Mouse (Mus musculus): Measurements from ENCODE around the gene Macf1. TPM values are rescaled to one million over a fixed set of nuclear protein-coding genes. Genes with fewer than 3 reads are reported as not detected.

Gene Macf1
- polyA plus RNA-seq, 1 experiment from 2014 or later = 120 TPM

- H3K4me3 ChIP-seq (replicated peaks; ENCODE audit: low read length) = no peak overlapping the region
- no peaks in the 10 kb centered on the region for H3K9me3 ChIP-seq (ENCODE audit: control insufficient read depth, low read length)
- 93% methylated on average over 2 of the region's 2 CpGs for WGBS
- no peak overlapping the region for H3K4me2 ChIP-seq (replicated peaks)
- no peaks in the 10 kb centered on the region for H3K4me1 ChIP-seq (replicated peaks; ENCODE audit: control insufficient read depth, insufficient read depth, low read length)
- no peak overlapping the region for H3K27ac ChIP-seq
- DNase-seq (ENCODE audit: low spot score) (no peak), ATAC-seq (ENCODE audit: low FRiP score) (no peak)
- H3K27me3 ChIP-seq (ENCODE audit: control insufficient read depth, insufficient read depth, low read length) = no peaks in the 10 kb centered on the region
- no peaks in the 10 kb centered on the region for H3K36me3 ChIP-seq (replicated peaks; ENCODE audit: control insufficient read depth, insufficient read depth)
- H3K9ac ChIP-seq = no peak overlapping the region
These were observed 21.2 kb upstream of the Macf1 start for GRCm38 (mm10) chr4:123705340-123705739.

GRCm38 (mm10) chr4:123693384-123693783 lies 9.2 kb upstream of the Macf1 start:
- Histone ChIP-seq H3K36me3 (replicated peaks; ENCODE audit: control insufficient read depth, insufficient read depth) (no peaks in the 10 kb centered on the region), H3K27me3 (ENCODE audit: control insufficient read depth, insufficient read depth, low read length) (no peaks in the 10 kb centered on the region), H3K4me3 (replicated peaks; ENCODE audit: low read length) (no peak overlapping the region), H3K9me3 (ENCODE audit: control insufficient read depth, low read length) (no peaks in the 10 kb centered on the region), H3K27ac (no peak overlapping the region), H3K4me1 (replicated peaks; ENCODE audit: control insufficient read depth, insufficient read depth, low read length) (no peaks in the 10 kb centered on the region), H3K9ac (no peak overlapping the region), H3K4me2 (replicated peaks) (no peak overlapping the region)
- DNase-seq (ENCODE audit: low spot score) (no peak), ATAC-seq (ENCODE audit: low FRiP score) (no peak)
- WGBS = 71% methylated on average over 12 of the region's 12 CpGs

DNA sequence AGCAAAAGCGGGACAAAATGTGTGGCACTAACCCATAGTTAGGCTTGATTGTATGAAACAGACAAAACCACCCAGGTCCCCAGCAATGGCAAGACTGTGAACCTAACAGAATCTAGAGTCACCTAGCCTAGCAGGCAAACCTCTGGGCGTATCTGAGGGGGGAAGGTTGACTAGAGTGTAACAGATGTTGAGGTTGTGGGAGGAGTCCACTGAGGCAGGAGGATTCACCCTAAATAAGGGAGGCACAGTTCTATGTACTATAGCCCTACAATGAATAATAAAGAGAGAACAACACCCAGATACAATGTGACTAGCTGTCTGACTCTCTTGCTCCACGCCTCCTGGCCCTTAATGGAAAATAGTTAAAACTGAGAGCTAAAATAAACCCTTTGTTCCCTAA lies 7.9 kb upstream of the Macf1 start:
- Histone ChIP-seq H3K9me3 (ENCODE audit: control insufficient read depth, low read length) (no peaks in the 10 kb centered on the region), H3K4me3 (replicated peaks; ENCODE audit: low read length) (no peak overlapping the region), H3K27me3 (ENCODE audit: control insufficient read depth, insufficient read depth, low read length) (no peaks in the 10 kb centered on the region), H3K27ac (no peak overlapping the region), H3K4me1 (replicated peaks; ENCODE audit: control insufficient read depth, insufficient read depth, low read length) (peaks cover 4% of the 10 kb centered on the region; the same call in 1 of the 2 replicates), H3K4me2 (replicated peaks) (no peak overlapping the region), H3K9ac (no peak overlapping the region), H3K36me3 (replicated peaks; ENCODE audit: control insufficient read depth, insufficient read depth) (no peaks in the 10 kb centered on the region)
- WGBS = 88% methylated on average over 3 of the region's 3 CpGs
- no peak for DNase-seq (ENCODE audit: low spot score)
- no peak for ATAC-seq (ENCODE audit: low FRiP score)

GRCm38 (mm10) chr4:123690311-123690710 lies 6.2 kb upstream of the Macf1 start:
- Histone ChIP-seq H3K9ac (no peak overlapping the region), H3K9me3 (ENCODE audit: control insufficient read depth, low read length) (no peaks in the 10 kb centered on the region), H3K36me3 (replicated peaks; ENCODE audit: control insufficient read depth, insufficient read depth) (no peaks in the 10 kb centered on the region), H3K27me3 (ENCODE audit: control insufficient read depth, insufficient read depth, low read length) (no peaks in the 10 kb centered on the region), H3K4me1 (replicated peaks; ENCODE audit: control insufficient read depth, insufficient read depth, low read length) (peaks cover 14% of the 10 kb centered on the region), H3K4me2 (replicated peaks) (no peak overlapping the region), H3K27ac (no peak overlapping the region), H3K4me3 (replicated peaks; ENCODE audit: low read length) (no peak overlapping the region)
- ATAC-seq (ENCODE audit: low FRiP score) = no peak
- DNase-seq (ENCODE audit: low spot score) = no peak
- 77% methylated on average over 10 of the region's 10 CpGs for WGBS

DNA sequence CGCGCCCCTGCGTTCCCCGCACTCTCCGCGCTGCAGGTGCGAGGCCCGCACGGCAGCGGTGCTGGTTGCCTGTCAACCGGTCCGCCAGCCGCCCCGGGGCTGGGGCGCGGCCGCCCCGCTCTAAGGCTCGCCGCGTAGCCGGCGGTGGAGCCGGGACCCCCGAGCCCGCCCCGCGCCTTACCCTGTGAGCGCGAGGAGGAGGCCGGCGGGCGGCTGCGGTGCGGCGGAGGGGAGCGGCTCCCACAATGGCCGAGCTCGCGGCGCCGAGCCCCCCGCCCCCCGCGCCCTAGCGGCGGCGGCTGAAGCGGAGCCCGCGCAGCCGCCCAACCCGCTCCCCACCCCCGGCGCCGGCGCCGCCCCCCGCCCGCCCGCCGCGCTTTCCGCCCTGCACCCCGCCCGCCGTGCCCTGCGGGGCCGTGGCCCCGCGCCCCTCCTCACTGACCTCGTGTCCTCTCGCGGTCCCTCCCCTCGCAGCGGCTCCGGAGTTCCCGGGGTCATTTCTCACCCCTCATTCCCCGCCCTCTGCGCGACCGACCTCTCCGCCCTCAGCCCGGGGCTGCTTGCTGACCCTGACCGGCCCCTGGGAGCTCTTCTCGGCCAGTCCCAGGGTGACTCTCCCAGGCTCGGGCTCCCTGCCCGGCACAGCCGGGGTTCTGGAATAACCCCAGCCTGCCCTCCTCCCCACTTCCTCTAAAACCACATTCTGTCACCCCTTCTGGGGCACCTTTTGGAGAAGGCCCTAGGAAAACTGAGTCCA lies 3.0 kb upstream of the Macf1 start:
- peak; percentile 65 for DNase-seq (ENCODE audit: low spot score)
- H3K9ac ChIP-seq = peak overlapping the region; percentile 99

GRCm38 (mm10) chr4:123686368-123687024 lies 2.3 kb upstream of the Macf1 start:
- Histone ChIP-seq H3K9ac (peak overlapping the region; percentile 99), H3K4me3 (replicated peaks; ENCODE audit: low read length) (peak overlapping the region; percentile 98), H3K4me2 (replicated peaks) (peak overlapping the region; percentile 88), H3K36me3 (replicated peaks; ENCODE audit: control insufficient read depth, insufficient read depth) (peaks cover 25% of the 10 kb centered on the region), H3K4me1 (replicated peaks; ENCODE audit: control insufficient read depth, insufficient read depth, low read length) (peaks cover 23% of the 10 kb centered on the region), H3K27me3 (ENCODE audit: control insufficient read depth, insufficient read depth, low read length) (no peaks in the 10 kb centered on the region), H3K27ac (peak overlapping the region; percentile 96), H3K9me3 (ENCODE audit: control insufficient read depth, low read length) (no peaks in the 10 kb centered on the region)
- DNase-seq (ENCODE audit: low spot score) (no peak), ATAC-seq (ENCODE audit: low FRiP score) (peak; percentile 55)
- WGBS = under 1% methylated on average over 54 of the region's 56 CpGs

More for the DNA sequence above, 3.0 kb upstream of the Macf1 start:
- peak overlapping the region; percentile 98 for H3K4me3 ChIP-seq (replicated peaks; ENCODE audit: low read length)
- peaks cover 19% of the 10 kb centered on the region for H3K36me3 ChIP-seq (replicated peaks; ENCODE audit: control insufficient read depth, insufficient read depth)
- H3K9me3 ChIP-seq (ENCODE audit: control insufficient read depth, low read length) = no peaks in the 10 kb centered on the region
- no peaks in the 10 kb centered on the region for H3K27me3 ChIP-seq (ENCODE audit: control insufficient read depth, insufficient read depth, low read length)
- ATAC-seq (ENCODE audit: low FRiP score) = peak; percentile 77
- H3K4me1 ChIP-seq (replicated peaks; ENCODE audit: control insufficient read depth, insufficient read depth, low read length) = peaks cover 23% of the 10 kb centered on the region
- H3K4me2 ChIP-seq (replicated peaks) = peak overlapping the region; percentile 88
- H3K27ac ChIP-seq = peak overlapping the region; percentile 96
- under 1% methylated on average over 57 of the region's 89 CpGs for WGBS

DNA sequence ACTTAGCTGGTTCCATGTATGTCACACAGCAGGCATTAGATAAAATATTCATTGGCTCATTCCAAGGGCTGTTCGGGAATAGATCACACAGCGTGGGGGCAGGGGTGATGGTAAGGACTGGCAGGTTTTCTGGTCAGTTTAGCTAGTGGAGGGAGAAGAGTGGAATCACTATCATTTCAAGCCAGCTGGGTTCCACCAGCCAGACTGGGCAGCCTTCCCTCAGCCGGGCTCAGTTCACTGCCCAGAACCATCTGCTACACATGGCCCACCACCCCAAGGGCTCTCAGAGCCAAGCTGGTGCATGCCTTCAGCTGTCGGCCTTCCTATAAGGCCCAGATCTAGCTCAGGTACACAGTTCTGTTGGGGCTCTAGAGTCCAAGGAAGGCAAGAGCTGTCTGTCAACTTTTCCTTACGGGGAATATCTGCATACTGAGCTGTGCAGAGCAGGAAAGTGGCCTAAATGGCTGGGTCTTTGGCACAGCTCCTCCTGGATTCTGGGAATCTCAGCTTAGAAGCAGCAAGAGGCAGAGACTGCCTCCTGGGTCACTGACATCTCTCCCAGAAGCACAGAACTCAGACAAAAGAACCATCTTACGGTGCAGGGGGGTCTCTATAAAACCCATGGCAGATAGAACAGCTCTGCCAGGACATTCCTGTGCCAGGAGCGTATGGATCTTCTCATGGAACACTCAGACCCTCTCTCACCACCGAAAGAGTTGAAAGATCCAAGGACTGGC lies 1.5 kb upstream of the Macf1 start:
- Histone ChIP-seq H3K27ac (peak overlapping the region; percentile 96), H3K4me1 (replicated peaks; ENCODE audit: control insufficient read depth, insufficient read depth, low read length) (peaks cover 23% of the 10 kb centered on the region), H3K36me3 (replicated peaks; ENCODE audit: control insufficient read depth, insufficient read depth) (peaks cover 33% of the 10 kb centered on the region), H3K9ac (peak overlapping the region; percentile 99), H3K27me3 (ENCODE audit: control insufficient read depth, insufficient read depth, low read length) (no peaks in the 10 kb centered on the region), H3K4me3 (replicated peaks; ENCODE audit: low read length) (peak overlapping the region; percentile 98), H3K9me3 (ENCODE audit: control insufficient read depth, low read length) (no peaks in the 10 kb centered on the region), H3K4me2 (replicated peaks) (peak overlapping the region; percentile 88)
- DNase-seq (ENCODE audit: low spot score) (no peak), ATAC-seq (ENCODE audit: low FRiP score) (peak; percentile 25)
- WGBS = 24% methylated on average over 8 of the region's 8 CpGs

DNA sequence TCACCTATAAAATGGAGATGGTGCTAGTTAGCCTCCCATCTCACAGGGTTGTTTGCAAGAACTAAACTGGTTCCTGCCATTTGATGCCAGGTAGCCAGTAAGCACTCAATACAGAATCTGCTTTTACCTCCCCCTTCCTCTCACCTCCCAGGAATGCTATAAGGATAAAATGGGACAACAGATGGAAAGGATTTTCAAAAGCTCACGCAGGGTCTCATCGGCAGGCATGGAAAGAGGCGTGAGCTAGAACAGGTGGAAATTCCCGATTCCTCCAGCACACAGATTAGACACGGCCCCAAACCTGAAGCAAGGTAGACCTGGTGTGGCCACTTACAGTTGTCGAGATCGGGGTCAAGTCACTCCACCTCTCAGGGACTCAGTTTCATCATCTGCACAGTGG lies 886 bp upstream of the Macf1 start:
- ATAC-seq (ENCODE audit: low FRiP score) = no peak
- Histone ChIP-seq H3K27me3 (ENCODE audit: control insufficient read depth, insufficient read depth, low read length) (no peaks in the 10 kb centered on the region), H3K4me2 (replicated peaks) (peak overlapping the region; percentile 88), H3K27ac (no peak overlapping the region), H3K4me1 (replicated peaks; ENCODE audit: control insufficient read depth, insufficient read depth, low read length) (peaks cover 23% of the 10 kb centered on the region), H3K9me3 (ENCODE audit: control insufficient read depth, low read length) (no peaks in the 10 kb centered on the region), H3K9ac (peak overlapping the region; percentile 99), H3K4me3 (replicated peaks; ENCODE audit: low read length) (peak overlapping the region; percentile 98), H3K36me3 (replicated peaks; ENCODE audit: control insufficient read depth, insufficient read depth) (peaks cover 39% of the 10 kb centered on the region)
- no peak for DNase-seq (ENCODE audit: low spot score)
- WGBS = 72% methylated on average over 7 of the region's 7 CpGs

DNA sequence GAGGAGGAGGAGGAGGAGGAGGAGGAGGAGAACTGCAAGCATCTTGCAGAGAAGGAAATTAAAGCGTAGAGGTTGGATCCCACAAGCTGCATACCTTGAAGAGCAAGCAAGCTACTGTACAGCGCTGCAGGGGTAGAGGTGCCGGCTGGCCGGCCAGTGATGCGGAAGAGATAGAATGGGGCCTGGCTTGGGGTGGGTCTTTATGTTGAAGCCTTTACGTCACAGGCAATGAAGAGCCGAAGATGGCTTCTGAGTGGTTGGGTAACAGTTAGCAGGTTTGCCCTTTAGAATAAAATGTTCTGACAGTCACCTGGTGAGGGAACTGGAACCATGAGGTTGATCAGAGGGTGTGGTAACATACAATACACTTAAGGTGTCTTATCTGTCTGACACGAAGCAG lies 1.9 kb downstream of the Macf1 start:
- no peak overlapping the region for H3K9ac ChIP-seq

More for the DNA sequence above, 1.9 kb downstream of the Macf1 start:
- WGBS = 85% methylated on average over 8 of the region's 8 CpGs
- DNase-seq (ENCODE audit: low spot score) (no peak), ATAC-seq (ENCODE audit: low FRiP score) (no peak)
- no peaks in the 10 kb centered on the region for H3K27me3 ChIP-seq (ENCODE audit: control insufficient read depth, insufficient read depth, low read length)
- H3K27ac ChIP-seq = no peak overlapping the region
- no peaks in the 10 kb centered on the region for H3K9me3 ChIP-seq (ENCODE audit: control insufficient read depth, low read length)
- peaks cover 58% of the 10 kb centered on the region for H3K36me3 ChIP-seq (replicated peaks; ENCODE audit: control insufficient read depth, insufficient read depth)
- no peak overlapping the region for H3K4me2 ChIP-seq (replicated peaks)
- peaks cover 29% of the 10 kb centered on the region for H3K4me1 ChIP-seq (replicated peaks; ENCODE audit: control insufficient read depth, insufficient read depth, low read length)
- no peak overlapping the region for H3K4me3 ChIP-seq (replicated peaks; ENCODE audit: low read length)
